Mouse (Mus musculus): ENCODE data around the gene Hectd4. TPM values are rescaled to one million over a fixed set of nuclear protein-coding genes. Genes with fewer than 3 reads are reported as not detected.
"Not testable (repeated sequence)": the region's sequence is repeated elsewhere in the genome, so short reads cannot be mapped to it uniquely, and the experiment has no call there.

Gene Hectd4
- polyA plus RNA-seq, 1 experiment from 2014 or later, result 5.2 TPM

DNA sequence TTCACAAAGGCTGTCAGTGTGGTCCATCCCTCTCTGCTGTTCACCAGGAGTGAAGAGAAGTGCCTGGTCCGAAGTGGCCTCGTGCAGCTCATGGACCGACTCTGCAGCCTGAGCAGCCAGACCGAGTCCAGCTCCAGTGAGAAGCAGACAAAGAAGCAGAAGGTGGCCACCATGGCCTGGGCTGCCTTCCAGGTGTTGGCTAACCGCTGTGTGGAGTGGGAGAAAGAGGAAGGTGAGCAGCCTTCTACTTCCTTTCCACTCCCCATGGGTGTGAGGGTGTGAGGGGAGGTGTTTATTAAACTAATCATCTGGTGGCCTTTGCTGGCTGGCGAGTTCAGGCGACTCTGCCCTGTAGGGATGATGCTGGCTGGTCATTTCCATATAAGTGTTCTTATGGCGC lies 91.6 kb downstream of the Hectd4 start:
- Histone ChIP-seq H3K4me3 (replicated peaks) (no peak overlapping the region), H3K36me3 (peaks cover 99% of the 10 kb centered on the region), H3K4me1 (no peaks in the 10 kb centered on the region), H3K4me2 (no peak overlapping the region), H3K9ac (no peak overlapping the region), H3K27ac (no peak overlapping the region), H3K27me3 (no peaks in the 10 kb centered on the region), H3K9me3 (replicated peaks) (no peaks in the 10 kb centered on the region)
- WGBS, result 95% methylated on average over 8 of the region's 8 CpGs
- ATAC-seq (replicated peaks; ENCODE audit: low FRiP score), result no peak

DNA sequence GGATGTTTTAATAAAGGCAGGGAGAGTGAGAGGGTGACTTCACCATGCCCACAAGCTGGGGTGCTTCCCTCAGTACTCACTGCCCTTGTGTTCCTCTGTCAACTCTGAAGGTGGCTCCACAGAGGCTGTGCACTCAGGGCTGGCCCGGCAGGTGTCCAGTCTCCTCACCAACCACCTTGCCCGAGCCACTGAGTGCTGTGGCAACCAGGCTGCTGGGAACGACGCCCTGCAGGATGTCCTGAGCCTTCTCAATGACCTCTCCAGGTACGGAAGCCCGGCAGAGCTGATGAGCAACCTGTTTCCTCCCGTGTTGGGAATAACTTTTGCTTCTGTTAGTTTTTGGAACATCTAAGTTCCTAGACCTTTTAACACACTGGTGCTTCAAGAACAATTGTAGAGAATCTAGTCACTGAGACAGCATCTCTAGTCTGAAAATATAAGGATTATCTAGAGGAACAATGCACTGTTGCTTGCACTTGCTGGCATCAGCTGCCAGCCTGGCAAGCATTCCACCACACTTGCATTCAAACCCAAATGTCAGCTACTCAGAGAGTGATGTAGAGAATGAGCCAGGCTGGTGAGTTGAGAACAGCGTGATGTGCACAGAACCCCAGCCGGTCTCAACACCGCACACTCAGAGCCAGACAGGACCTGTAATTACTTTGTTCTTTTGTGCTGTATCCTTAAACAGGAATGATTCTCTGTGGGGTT lies 93.9 kb downstream of the Hectd4 start:
- H3K27ac ChIP-seq, result no peak overlapping the region
- no peak overlapping the region for H3K4me3 ChIP-seq (replicated peaks)
- H3K4me1 ChIP-seq, result no peaks in the 10 kb centered on the region
- no peak overlapping the region for H3K4me2 ChIP-seq
- H3K9ac ChIP-seq, result no peak overlapping the region
- peaks cover 98% of the 10 kb centered on the region for H3K36me3 ChIP-seq
- WGBS, result 86% methylated on average over 10 of the region's 10 CpGs
- no peak for ATAC-seq (replicated peaks; ENCODE audit: low FRiP score)
- H3K9me3 ChIP-seq (replicated peaks), result no peaks in the 10 kb centered on the region
- H3K27me3 ChIP-seq, result no peaks in the 10 kb centered on the region

DNA sequence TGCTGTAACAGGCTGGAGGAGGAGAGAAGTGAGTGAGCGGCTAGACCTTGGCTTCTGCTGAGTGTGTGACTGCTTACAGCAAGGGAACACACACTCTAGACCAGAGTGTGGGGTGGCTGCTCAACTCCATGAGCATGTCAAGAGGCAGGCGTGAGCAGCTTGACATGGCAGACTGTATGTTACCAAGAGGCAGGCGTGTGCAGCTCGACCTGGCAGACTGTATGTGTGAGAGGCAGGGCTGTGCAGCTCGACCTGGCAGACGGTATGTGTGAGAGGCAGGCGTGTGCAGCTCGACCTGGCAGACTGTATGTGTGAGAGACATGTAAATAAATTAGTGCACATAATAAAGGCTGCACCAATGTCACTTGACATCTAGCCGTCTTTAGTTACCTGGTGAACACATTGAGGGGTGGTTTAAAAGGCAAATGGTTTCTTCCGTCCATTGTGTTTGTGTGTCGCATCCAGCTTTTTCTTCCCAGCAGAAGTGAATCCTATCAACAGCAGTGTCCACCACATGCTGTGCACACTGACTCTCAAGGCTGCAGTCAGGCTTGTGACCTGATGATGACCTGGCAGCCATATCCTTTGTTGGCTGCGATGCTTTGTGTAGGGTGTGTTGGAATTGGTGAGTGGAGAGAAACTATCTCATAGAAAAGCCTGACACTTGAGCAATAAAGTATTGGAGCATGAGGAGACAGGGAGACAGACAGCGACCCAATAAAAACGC lies 106.2 kb downstream of the Hectd4 start:
- H3K9ac ChIP-seq, result no peak overlapping the region
- H3K36me3 ChIP-seq, result peaks cover 88% of the 10 kb centered on the region
- H3K27ac ChIP-seq, result no peak overlapping the region
- 94% methylated on average over 14 of the region's 14 CpGs for WGBS
- no peaks in the 10 kb centered on the region for H3K4me1 ChIP-seq
- no peaks in the 10 kb centered on the region for H3K9me3 ChIP-seq (replicated peaks)
- no peaks in the 10 kb centered on the region for H3K27me3 ChIP-seq
- H3K4me3 ChIP-seq (replicated peaks), result no peak overlapping the region
- H3K4me2 ChIP-seq, result no peak overlapping the region
- ATAC-seq (replicated peaks; ENCODE audit: low FRiP score), result no peak

DNA sequence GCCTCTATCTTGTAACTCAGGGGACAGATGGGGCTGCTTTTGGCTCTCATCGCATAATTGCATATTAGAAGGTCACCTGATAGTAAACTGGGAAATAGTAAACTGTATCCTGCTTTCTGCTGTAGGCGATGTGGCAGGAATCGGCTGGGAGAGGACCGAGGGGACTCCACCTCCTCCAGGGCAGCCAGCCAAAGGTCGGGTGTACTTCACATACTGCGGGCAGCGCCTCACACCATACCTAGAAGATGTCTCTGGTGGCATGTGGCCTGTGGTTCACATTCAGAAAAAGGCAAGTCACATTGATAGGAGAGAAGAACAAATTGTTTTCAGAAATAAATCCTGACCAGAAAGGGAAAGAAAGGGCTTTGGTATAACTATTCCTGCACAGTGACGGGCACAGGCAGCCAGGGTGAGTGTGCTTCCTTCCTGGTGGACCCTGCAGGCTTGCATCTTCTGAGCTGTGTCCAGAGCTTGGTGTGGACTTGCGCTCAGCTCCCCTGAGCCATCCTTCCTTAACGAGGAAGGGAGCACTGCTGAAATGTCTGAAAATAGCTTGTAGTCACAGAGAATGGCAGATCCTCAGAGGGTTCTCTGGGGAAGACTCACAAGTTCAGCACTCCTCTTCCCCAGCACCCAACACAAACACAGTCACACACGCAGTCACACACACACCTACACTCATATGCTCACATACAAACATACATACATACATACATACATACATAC lies 109.5 kb downstream of the Hectd4 start:
- no peaks in the 10 kb centered on the region for H3K9me3 ChIP-seq (replicated peaks)
- H3K4me2 ChIP-seq, result peak overlapping the region; percentile 43
- 72% methylated on average over 11 of the region's 11 CpGs for WGBS
- peak overlapping the region; percentile 41; the same call in 1 of the 2 replicates for H3K27ac ChIP-seq
- H3K9ac ChIP-seq, result peak overlapping the region; percentile 24; the same call in 1 of the 2 replicates
- peaks cover 88% of the 10 kb centered on the region for H3K36me3 ChIP-seq
- H3K4me1 ChIP-seq, result no peaks in the 10 kb centered on the region
- no peak for ATAC-seq (replicated peaks; ENCODE audit: low FRiP score)
- peak overlapping the region; percentile 31 for H3K4me3 ChIP-seq (replicated peaks)
- no peaks in the 10 kb centered on the region for H3K27me3 ChIP-seq

DNA sequence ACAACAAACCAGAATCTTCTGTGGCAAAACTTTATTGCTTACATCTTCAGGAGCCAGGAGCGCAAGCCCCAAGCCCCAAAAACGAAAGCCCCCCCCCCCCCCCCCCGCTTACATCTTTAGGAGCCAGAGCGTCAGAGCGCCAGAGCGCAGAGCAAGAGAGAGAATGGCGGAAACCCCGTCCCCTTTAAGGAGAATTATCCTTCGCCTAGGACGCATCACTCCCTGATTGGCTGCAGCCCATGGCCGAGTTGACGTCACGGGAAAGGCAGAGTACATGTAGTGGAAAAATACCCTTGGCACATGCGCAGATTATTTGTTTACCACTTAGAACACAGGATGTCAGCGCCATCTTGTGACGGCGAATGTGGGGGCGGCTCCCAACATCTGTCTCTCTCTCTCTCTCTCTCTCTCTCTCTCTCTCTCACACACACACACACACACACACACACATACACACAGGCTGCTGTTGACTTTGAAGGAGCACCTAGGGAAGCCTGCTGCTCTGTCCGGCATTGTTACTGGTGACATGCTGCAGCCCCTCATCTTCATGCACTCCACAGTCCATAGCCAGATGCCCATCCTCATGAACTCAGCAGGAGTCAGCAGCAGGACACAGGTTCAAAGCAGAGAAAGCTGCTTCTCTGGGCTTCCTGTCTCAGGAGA lies 110.3 kb downstream of the Hectd4 start:
- H3K9ac ChIP-seq; H3K4me1 ChIP-seq; H3K9me3 ChIP-seq (replicated peaks); H3K27me3 ChIP-seq: not testable (repeated sequence)
- peaks cover 89% of the 10 kb centered on the region for H3K36me3 ChIP-seq
- H3K27ac ChIP-seq, result peak overlapping the region; percentile 59
- H3K4me2 ChIP-seq, result peak overlapping the region; percentile 36
- peak; percentile 43; the same call in 1 of the 2 replicates for ATAC-seq (replicated peaks; ENCODE audit: low FRiP score)
- 67% methylated on average over 12 of the region's 19 CpGs for WGBS
- H3K4me3 ChIP-seq (replicated peaks), result peak overlapping the region; percentile 31

GRCm38 (mm10) chr5:121331731-121332130 lies 111.7 kb downstream of the Hectd4 start:
- Histone ChIP-seq H3K9me3 (replicated peaks) (no peaks in the 10 kb centered on the region), H3K4me1 (no peaks in the 10 kb centered on the region), H3K27ac (no peak overlapping the region), H3K4me2 (no peak overlapping the region), H3K4me3 (replicated peaks) (no peak overlapping the region), H3K27me3 (no peaks in the 10 kb centered on the region), H3K9ac (no peak overlapping the region), H3K36me3 (peaks cover 85% of the 10 kb centered on the region)
- no peak for ATAC-seq (replicated peaks; ENCODE audit: low FRiP score)
- WGBS, result 96% methylated on average over 10 of the region's 10 CpGs

- H3K9me3 ChIP-seq (replicated peaks), result no peaks in the 10 kb centered on the region
- H3K9ac ChIP-seq, result no peak overlapping the region
- WGBS, result 93% methylated on average over 9 of the region's 9 CpGs
- H3K36me3 ChIP-seq, result peaks cover 89% of the 10 kb centered on the region
- no peaks in the 10 kb centered on the region for H3K27me3 ChIP-seq
- H3K27ac ChIP-seq, result no peak overlapping the region
- ATAC-seq (replicated peaks; ENCODE audit: low FRiP score), result no peak
- no peaks in the 10 kb centered on the region for H3K4me1 ChIP-seq
- no peak overlapping the region for H3K4me3 ChIP-seq (replicated peaks)
- H3K4me2 ChIP-seq, result no peak overlapping the region
These were observed 114.0 kb downstream of the Hectd4 start for GRCm38 (mm10) chr5:121333976-121334375.

GRCm38 (mm10) chr5:121334454-121334853 lies 114.4 kb downstream of the Hectd4 start:
- Histone ChIP-seq H3K9me3 (replicated peaks) (no peaks in the 10 kb centered on the region), H3K36me3 (peaks cover 89% of the 10 kb centered on the region), H3K4me1 (no peaks in the 10 kb centered on the region), H3K9ac (no peak overlapping the region), H3K27me3 (no peaks in the 10 kb centered on the region), H3K27ac (no peak overlapping the region), H3K4me3 (replicated peaks) (no peak overlapping the region), H3K4me2 (no peak overlapping the region)
- 64% methylated on average over 5 of the region's 5 CpGs for WGBS
- no peak for ATAC-seq (replicated peaks; ENCODE audit: low FRiP score)

- Histone ChIP-seq H3K4me3 (replicated peaks) (no peak overlapping the region), H3K36me3 (peaks cover 92% of the 10 kb centered on the region), H3K9ac (no peak overlapping the region), H3K9me3 (replicated peaks) (no peaks in the 10 kb centered on the region), H3K4me1 (no peaks in the 10 kb centered on the region), H3K27ac (no peak overlapping the region), H3K27me3 (no peaks in the 10 kb centered on the region), H3K4me2 (no peak overlapping the region)
- WGBS, result 84% methylated on average over 4 of the region's 4 CpGs
- no peak for ATAC-seq (replicated peaks; ENCODE audit: low FRiP score)
These were observed 115.4 kb downstream of the Hectd4 start for GRCm38 (mm10) chr5:121335426-121335825.

- Histone ChIP-seq H3K36me3 (peaks cover 91% of the 10 kb centered on the region), H3K4me2 (no peak overlapping the region), H3K27me3 (no peaks in the 10 kb centered on the region), H3K9ac (no peak overlapping the region), H3K9me3 (replicated peaks) (no peaks in the 10 kb centered on the region), H3K27ac (no peak overlapping the region), H3K4me3 (replicated peaks) (no peak overlapping the region), H3K4me1 (peaks cover 4% of the 10 kb centered on the region)
- WGBS, result 51% methylated on average over 3 of the region's 3 CpGs
- ATAC-seq (replicated peaks; ENCODE audit: low FRiP score), result no peak
These were observed 116.0 kb downstream of the Hectd4 start for GRCm38 (mm10) chr5:121336009-121336408.

GRCm38 (mm10) chr5:121336776-121337175 lies 116.8 kb downstream of the Hectd4 start:
- H3K9me3 ChIP-seq (replicated peaks), result no peaks in the 10 kb centered on the region
- ATAC-seq (replicated peaks; ENCODE audit: low FRiP score), result no peak
- H3K4me3 ChIP-seq (replicated peaks), result no peak overlapping the region
- no peak overlapping the region for H3K4me2 ChIP-seq
- peaks cover 85% of the 10 kb centered on the region for H3K36me3 ChIP-seq
- no peak overlapping the region for H3K27ac ChIP-seq
- H3K9ac ChIP-seq, result no peak overlapping the region
- H3K4me1 ChIP-seq, result peaks cover 8% of the 10 kb centered on the region
- H3K27me3 ChIP-seq, result no peaks in the 10 kb centered on the region
- 89% methylated on average over 6 of the region's 6 CpGs for WGBS

Measured in kidney, embryonic 15.5 days (tissue).